Mouse (Mus musculus) left cerebral cortex, postnatal 10 days (tissue): ENCODE results near the gene Gm27179. TPM values are rescaled to one million over a fixed set of nuclear protein-coding genes. Genes with fewer than 3 reads are reported as not detected.
"Not testable (repeated sequence)": the region's sequence is repeated elsewhere in the genome, so short reads cannot be mapped to it uniquely, and the experiment has no call there.

Experiments used
- DNase-seq, 2 experiments: peaks; one replicate each; pipeline ENCODE4 v3.0.0; 2021 to 2022; ENCODE audit warnings: low spot score in 2 of 2, mixed read lengths in 1 of 2; ENCODE audit errors: extremely low spot score in 1 of 2
- intact Hi-C: fragments of 180-260 bp; cut with DNase I; formaldehyde crosslinking; loops from one replicate; pipeline ENCODE4 v1.15.1; 2025
- total RNA-seq, 2 experiments: library from RNA; stranded (reverse); gene quantifications; 2 replicates each; pipeline ENCODE4 v1.2.3; 2021

Gene Gm27179
- under 1 TPM in 1 of 2 experiments, not detected in 1; 0.11 TPM for total RNA-seq

GRCm38 (mm10) chr14:69512449-69512848 is at the start of gene Gm27179:
Gene Gm27179, minus strand, starts transcription at chr14:69512549.
- intact Hi-C loops, DNase-seq: not testable (repeated sequence)

GRCm38 (mm10) chr14:69557550-69557949 is 45.2 kb upstream of the Gm27179 start:
- DNase-seq, intact Hi-C loops: not testable (repeated sequence)

GRCm38 (mm10) chr14:69556820-69557219 is 44.5 kb upstream of the Gm27179 start:
- DNase-seq, intact Hi-C loops: not testable (repeated sequence)

GRCm38 (mm10) chr14:69555110-69555831 is 42.9 kb upstream of the Gm27179 start, which contains the start of gene Entpd4b:
Gene Entpd4b, plus strand, starts transcription at chr14:69555424.
- DNase-seq, intact Hi-C loops: not testable (repeated sequence)

- intact Hi-C loops, DNase-seq: not testable (repeated sequence)
Observed at GRCm38 (mm10) chr14:69547310-69547709, 35.0 kb upstream of the Gm27179 start.

GRCm38 (mm10) chr14:69545052-69545451 is 32.7 kb upstream of the Gm27179 start:
- DNase-seq, intact Hi-C loops: not testable (repeated sequence)

- intact Hi-C loops = not testable (repeated sequence)
Observed at GRCm38 (mm10) chr14:69544033-69544432, 31.7 kb upstream of the Gm27179 start.

GRCm38 (mm10) chr14:69542695-69543094 is 30.3 kb upstream of the Gm27179 start:
- DNase-seq, intact Hi-C loops: not testable (repeated sequence)

More at GRCm38 (mm10) chr14:69544033-69544432, 31.7 kb upstream of the Gm27179 start:
- DNase-seq = not testable (repeated sequence)

- intact Hi-C loops, DNase-seq: not testable (repeated sequence)
Observed at GRCm38 (mm10) chr14:69540113-69540512, 27.8 kb upstream of the Gm27179 start.

- intact Hi-C loops, DNase-seq: not testable (repeated sequence)
Observed at GRCm38 (mm10) chr14:69536539-69536938, 24.2 kb upstream of the Gm27179 start.

- DNase-seq, intact Hi-C loops: not testable (repeated sequence)
Observed at GRCm38 (mm10) chr14:69526202-69526601, 13.9 kb upstream of the Gm27179 start.

- DNase-seq, intact Hi-C loops: not testable (repeated sequence)
Observed at GRCm38 (mm10) chr14:69523001-69523400, 10.7 kb upstream of the Gm27179 start.

GRCm38 (mm10) chr14:69520810-69521209 is 8.5 kb upstream of the Gm27179 start:
- intact Hi-C loops, DNase-seq: not testable (repeated sequence)

GRCm38 (mm10) chr14:69507000-69507399 is 5.3 kb downstream of the Gm27179 start:
- intact Hi-C loops, DNase-seq: not testable (repeated sequence)

GRCm38 (mm10) chr14:69503174-69503573 is 9.2 kb downstream of the Gm27179 start, which contains the start of gene Gm16867:
Gene Gm16867, minus strand, starts transcription at chr14:69503362.
- intact Hi-C loops, DNase-seq: not testable (repeated sequence)

- intact Hi-C loops = not testable (repeated sequence)
Observed at GRCm38 (mm10) chr14:69502440-69503150, 9.8 kb downstream of the Gm27179 start.

GRCm38 (mm10) chr14:69496259-69496658 is 16.1 kb downstream of the Gm27179 start:
- DNase-seq, intact Hi-C loops: not testable (repeated sequence)

More at GRCm38 (mm10) chr14:69502440-69503150, 9.8 kb downstream of the Gm27179 start:
- not testable (repeated sequence) for DNase-seq

GRCm38 (mm10) chr14:69494946-69495345 is 17.4 kb downstream of the Gm27179 start:
- intact Hi-C loops, DNase-seq: not testable (repeated sequence)

- intact Hi-C loops, DNase-seq: not testable (repeated sequence)
Observed at GRCm38 (mm10) chr14:69494522-69494921, 17.8 kb downstream of the Gm27179 start.
